Comparison of ENCODE assay signal across 17 mouse cellular contexts in the genomic region with DNA sequence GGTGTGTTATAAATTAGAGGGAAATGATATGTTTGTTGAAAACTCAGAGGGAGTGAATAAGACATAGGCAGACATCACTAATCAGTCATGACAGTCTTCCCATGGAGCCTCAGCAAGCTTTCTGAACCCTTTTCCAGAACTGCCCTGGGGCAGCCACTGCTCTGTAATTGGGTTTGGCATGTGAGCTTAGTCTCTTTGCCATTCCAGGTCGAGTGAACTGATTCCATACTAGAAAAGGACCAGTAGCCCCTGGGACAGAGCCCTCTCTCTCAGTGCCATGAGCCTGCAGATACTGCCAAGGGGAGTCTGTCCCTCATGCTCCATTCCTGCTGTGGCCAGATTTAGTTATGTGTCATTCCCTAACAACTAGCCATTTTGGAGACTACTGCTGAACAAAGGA.
DNase-seq lines count a peak whose midpoint lies in the region; ATAC-seq lines count a peak whose summit lies in the region.
"Had no signal": no experiment of that assay in that cellular context is flagged by ENCODE, and none has a peak within 500 bp of the region (broad histone marks: within the 10 kb centered on the region; RNA-seq: fewer than 3 reads in every experiment).

No protein-coding gene starts in this region.

- H3K9me3 ChIP-seq in forebrain, embryonic 12.5 days = no peaks in the 10 kb centered on the region
- H3K9me3 ChIP-seq in forebrain, embryonic 10.5 days = no peaks in the 10 kb centered on the region
- H3K9me3 ChIP-seq in heart, embryonic 14.5 days (ENCODE audit: control insufficient read depth, low read length) = no peaks in the 10 kb centered on the region
- no peaks in the 10 kb centered on the region for H3K9me3 ChIP-seq in midbrain, embryonic 13.5 days
- no peaks in the 10 kb centered on the region for H3K9me3 ChIP-seq in midbrain, embryonic 11.5 days (ENCODE audit: control insufficient read depth, low read length)
- H3K9me3 ChIP-seq: embryonic facial prominence, embryonic 12.5 days; hindbrain, embryonic 12.5 days; intestine, embryonic 15.5 days; midbrain, embryonic 12.5 days; neural tube, embryonic 13.5 days had no signal

- H3K4me2 ChIP-seq in forebrain, embryonic 12.5 days = no peak overlapping the region
- no peak overlapping the region for H3K4me2 ChIP-seq in heart, embryonic 14.5 days (ENCODE audit: low read length)
- H3K4me2 ChIP-seq in midbrain, embryonic 13.5 days (replicated peaks) = no peak overlapping the region
- no peak overlapping the region for H3K4me2 ChIP-seq in midbrain, embryonic 11.5 days
- H3K4me2 ChIP-seq: embryonic facial prominence, embryonic 12.5 days; hindbrain, embryonic 12.5 days; intestine, embryonic 15.5 days; midbrain, embryonic 12.5 days; neural tube, embryonic 13.5 days had no signal

- H3K27ac ChIP-seq in forebrain, embryonic 12.5 days = peak overlapping the region; percentile 68; the same call in 1 of the 2 replicates
- H3K27ac ChIP-seq in forebrain, embryonic 10.5 days = no peak overlapping the region
- H3K27ac ChIP-seq in heart, embryonic 14.5 days (replicated peaks in 1 of 2; ENCODE audit: control insufficient read depth in 1 of 2, insufficient read depth in 1 of 2, low read depth in 2 of 2, low read length in 2 of 2) = peak overlapping the region; percentile 58 to 81
- H3K27ac ChIP-seq in midbrain, embryonic 13.5 days = peak overlapping the region; percentile 68
- H3K27ac ChIP-seq in midbrain, embryonic 11.5 days (ENCODE audit: low read depth, low read length) = no peak overlapping the region
- H3K27ac ChIP-seq: hindbrain, embryonic 12.5 days; intestine, embryonic 15.5 days; midbrain, embryonic 12.5 days had no signal

- H3K4me3 ChIP-seq in forebrain, embryonic 12.5 days (replicated peaks) = no peak overlapping the region
- H3K4me3 ChIP-seq in forebrain, embryonic 10.5 days = no peak overlapping the region
- H3K4me3 ChIP-seq in heart, embryonic 14.5 days (ENCODE audit: control insufficient read depth in 1 of 2, insufficient read depth in 1 of 2, low read depth in 1 of 2, low read length in 2 of 2) = no peak overlapping the region
- no peak overlapping the region for H3K4me3 ChIP-seq in midbrain, embryonic 13.5 days (replicated peaks)
- H3K4me3 ChIP-seq in midbrain, embryonic 11.5 days (ENCODE audit: low read depth, low read length) = no peak overlapping the region
- H3K4me3 ChIP-seq: embryonic facial prominence, embryonic 12.5 days; hindbrain, embryonic 12.5 days; intestine, embryonic 15.5 days; midbrain, embryonic 12.5 days; neural tube, embryonic 13.5 days had no signal

- no peak for ATAC-seq in forebrain, embryonic 12.5 days (ENCODE audit: low FRiP score)
- ATAC-seq in heart, embryonic 14.5 days (ENCODE audit: insufficient number of reproducible peaks, insufficient read depth, low FRiP score, low read depth) = no peak
- no peak for ATAC-seq in midbrain, embryonic 13.5 days
- no peak for ATAC-seq in midbrain, embryonic 11.5 days (ENCODE audit: low FRiP score)
- ATAC-seq: activated CD4-positive, CD25-positive, alpha-beta regulatory T cell, adult 4 months; intestine, embryonic 15.5 days had no signal

- no peak overlapping the region for H3K9ac ChIP-seq in forebrain, embryonic 12.5 days
- peak overlapping the region; percentile 52 for H3K9ac ChIP-seq in heart, embryonic 14.5 days (ENCODE audit: low read length)
- no peak overlapping the region for H3K9ac ChIP-seq in midbrain, embryonic 13.5 days (replicated peaks)
- no peak overlapping the region for H3K9ac ChIP-seq in midbrain, embryonic 11.5 days (ENCODE audit: low read length)
- H3K9ac ChIP-seq: embryonic facial prominence, embryonic 12.5 days; hindbrain, embryonic 12.5 days; intestine, embryonic 15.5 days; midbrain, embryonic 12.5 days; neural tube, embryonic 13.5 days had no signal

- DNase-seq in forebrain, embryonic 10.5 days (ENCODE audit: extremely low spot score, low spot score) = no peak
- DNase-seq in heart, postnatal 10 days = no peak
- DNase-seq in midbrain, embryonic 11.5 days (ENCODE audit: low spot score, missing footprints) = no peak
- peak; percentile 56 for DNase-seq in retina, embryonic 14.5 days (ENCODE audit: low spot score)
- DNase-seq in natural killer cell, adult 2 months (ENCODE audit: low spot score in 2 of 2) = no peak
- DNase-seq: kidney, postnatal 10 days; layer of hippocampus, adult 9-11 months; lung, postnatal 36 days had no signal

- H3K27me3 ChIP-seq in forebrain, embryonic 12.5 days = no peaks in the 10 kb centered on the region
- H3K27me3 ChIP-seq in forebrain, embryonic 10.5 days (ENCODE audit: poor library complexity, severe bottlenecking) = no peaks in the 10 kb centered on the region
- H3K27me3 ChIP-seq in heart, embryonic 14.5 days (ENCODE audit: control insufficient read depth, insufficient read depth, low read length) = no peaks in the 10 kb centered on the region
- H3K27me3 ChIP-seq in midbrain, embryonic 13.5 days = no peaks in the 10 kb centered on the region
- H3K27me3 ChIP-seq in midbrain, embryonic 11.5 days (ENCODE audit: control insufficient read depth, insufficient read depth, low read length) = no peaks in the 10 kb centered on the region
- H3K27me3 ChIP-seq: embryonic facial prominence, embryonic 12.5 days; hindbrain, embryonic 12.5 days; intestine, embryonic 15.5 days; midbrain, embryonic 12.5 days; neural tube, embryonic 13.5 days had no signal

- WGBS in forebrain, embryonic 12.5 days = 48% methylated on average over 1 of the region's 1 CpGs
- 40% methylated on average over 1 of the region's 1 CpGs for WGBS in forebrain, embryonic 10.5 days
- WGBS in heart, embryonic 14.5 days = 41% methylated on average over 1 of the region's 1 CpGs
- 55% methylated on average over 1 of the region's 1 CpGs for WGBS in midbrain, embryonic 13.5 days
- 83% methylated on average over 1 of the region's 1 CpGs for WGBS in midbrain, embryonic 11.5 days

- peaks cover 64% of the 10 kb centered on the region for H3K36me3 ChIP-seq in forebrain, embryonic 12.5 days (replicated peaks)
- H3K36me3 ChIP-seq in forebrain, embryonic 10.5 days (replicated peaks) = peaks cover 68% of the 10 kb centered on the region
- H3K36me3 ChIP-seq in heart, embryonic 14.5 days (ENCODE audit: control insufficient read depth, insufficient read depth, low read length) = peaks cover 78% of the 10 kb centered on the region
- peaks cover 92% of the 10 kb centered on the region for H3K36me3 ChIP-seq in midbrain, embryonic 13.5 days
- H3K36me3 ChIP-seq in midbrain, embryonic 11.5 days (ENCODE audit: control insufficient read depth, insufficient read depth, low read length) = peaks cover 6% of the 10 kb centered on the region
- H3K36me3 ChIP-seq: intestine, embryonic 15.5 days had no signal

- peaks cover 21% of the 10 kb centered on the region for H3K4me1 ChIP-seq in forebrain, embryonic 12.5 days
- H3K4me1 ChIP-seq in forebrain, embryonic 10.5 days = peaks cover 43% of the 10 kb centered on the region
- H3K4me1 ChIP-seq in heart, embryonic 14.5 days (ENCODE audit: control insufficient read depth in 2 of 2, insufficient read depth in 2 of 2, low read length in 2 of 2) = peaks cover 53 to 87% of the 10 kb centered on the region in 2 experiments
- H3K4me1 ChIP-seq in midbrain, embryonic 13.5 days (replicated peaks) = peaks cover 16% of the 10 kb centered on the region
- H3K4me1 ChIP-seq in midbrain, embryonic 11.5 days (ENCODE audit: control insufficient read depth, insufficient read depth, low read length) = peaks cover 8% of the 10 kb centered on the region

- intact Hi-C loops in heart, postnatal 10 days (cut with DNase I) = loop anchor here (5.0 kb wide), 1 partner anchor 143 kb away; a partner anchor contains a TSS

Comparison
In these comparisons a context has a peak if more than half of its experiments do, and no peak if none do; other contexts are left out.
1. H3K27ac ChIP-seq: peak in forebrain, embryonic 12.5 days (single experiment), heart, embryonic 14.5 days (2 of 2) and midbrain, embryonic 13.5 days (single experiment); none in forebrain, embryonic 10.5 days (single experiment) and midbrain, embryonic 11.5 days (single experiment).